Mouse (Mus musculus) midbrain, embryonic 13.5 days (tissue): ENCODE measurements at regions not wholly inside any gene's neighbourhood (a gene's known extent, or its start where the extent isn't known, plus 50 kb on each side); places are given as distances from the start of the nearest gene placed in this dataset.

Source experiments
- ATAC-seq: fragments of 200-750 bp; cut with Nextera tagmentation; 2 replicates; pipeline ENCODE4 v1.8.0; 2017; ENCODE audit warnings: mild to moderate bottlenecking, moderate TSS enrichment, moderate library complexity
- H3K27ac ChIP-seq: fragments of 300-500 bp; sonication (generic); 2 replicates; pipeline ENCODE4 v1.5.1; 2015; ENCODE audit warnings: inconsistent platforms, mild to moderate bottlenecking, moderate library complexity
- H3K27me3 ChIP-seq: fragments of 300-500 bp; sonication (generic); 2 replicates; pipeline ENCODE4 v1.6.1; 2015; ENCODE audit warnings: mild to moderate bottlenecking, inconsistent platforms
- H3K36me3 ChIP-seq: fragments of 300-500 bp; sonication (generic); 2 replicates; pipeline ENCODE4 v1.6.1; 2015; ENCODE audit warnings: mild to moderate bottlenecking, inconsistent platforms
- H3K4me1 ChIP-seq: fragments of 300-500 bp; sonication (generic); replicated peaks from 2 replicates; pipeline ENCODE4 v1.6.1; 2015; ENCODE audit warnings: inconsistent platforms
- H3K4me2 ChIP-seq: fragments of 300-500 bp; sonication (generic); replicated peaks from 2 replicates; pipeline ENCODE4 v1.6.1; 2015; ENCODE audit warnings: moderate library complexity, mild to moderate bottlenecking, inconsistent platforms
- H3K4me3 ChIP-seq: fragments of 300-500 bp; sonication (generic); replicated peaks from 2 replicates; pipeline ENCODE4 v1.5.1; 2015; ENCODE audit warnings: mild to moderate bottlenecking, inconsistent platforms
- H3K9ac ChIP-seq: fragments of 300-500 bp; sonication (generic); replicated peaks from 2 replicates; pipeline ENCODE4 v1.6.1; 2015; ENCODE audit warnings: mild to moderate bottlenecking, inconsistent platforms
- H3K9me3 ChIP-seq: fragments of 300-500 bp; sonication (generic); 2 replicates; pipeline ENCODE4 v1.6.1; 2016; ENCODE audit warnings: mild to moderate bottlenecking, inconsistent platforms
- WGBS: fragments of 180-500 bp; shearing (Covaris S2); methylation state at CpG from one replicate; pipeline ENCODE4 v1.1.7; 2015; 5-methylcytosine and 5-hydroxymethylcytosine counted together

GRCm38 (mm10) chr11:19264798-19265671 lies 246.2 kb upstream of the Meis1 start:
- no peaks in the 10 kb centered on the region for H3K27me3 ChIP-seq
- 63% methylated on average over 18 of the region's 18 CpGs for WGBS
- no peaks in the 10 kb centered on the region for H3K9me3 ChIP-seq
- H3K36me3 ChIP-seq: no peaks in the 10 kb centered on the region
- H3K27ac ChIP-seq: peak overlapping the region; percentile 58; the same call in 1 of the 2 replicates
- peak; percentile 71 for ATAC-seq
- H3K4me2 ChIP-seq: no peak overlapping the region
- H3K9ac ChIP-seq: no peak overlapping the region
- 0 out of 2 replicates have a peak, but pooled peaks cover 5% of the 10 kb centered on the region for H3K4me1 ChIP-seq
- H3K4me3 ChIP-seq: no peak overlapping the region

GRCm38 (mm10) chr11:19265672-19265972 lies 246.8 kb upstream of the Meis1 start:
- 69% methylated on average over 3 of the region's 3 CpGs for WGBS
- no peaks in the 10 kb centered on the region for H3K36me3 ChIP-seq
- H3K4me2 ChIP-seq: no peak overlapping the region
- ATAC-seq: no peak
- no peak overlapping the region for H3K27ac ChIP-seq
- no peaks in the 10 kb centered on the region for H3K9me3 ChIP-seq
- no peaks in the 10 kb centered on the region for H3K27me3 ChIP-seq
- H3K4me1 ChIP-seq: 0 out of 2 replicates have a peak, but pooled peaks cover 5% of the 10 kb centered on the region
- H3K9ac ChIP-seq: no peak overlapping the region
- H3K4me3 ChIP-seq: no peak overlapping the region

GRCm38 (mm10) chr11:19290971-19291370 lies 272.2 kb upstream of the Meis1 start:
- no peaks in the 10 kb centered on the region for H3K9me3 ChIP-seq
- H3K4me3 ChIP-seq: no peak overlapping the region
- no peak overlapping the region for H3K27ac ChIP-seq
- peaks cover 4% of the 10 kb centered on the region; the same call in 1 of the 2 replicates for H3K4me1 ChIP-seq
- no peaks in the 10 kb centered on the region for H3K36me3 ChIP-seq
- H3K27me3 ChIP-seq: no peaks in the 10 kb centered on the region
- 68% methylated on average over 6 of the region's 6 CpGs for WGBS
- no peak overlapping the region for H3K9ac ChIP-seq
- ATAC-seq: no peak
- no peak overlapping the region for H3K4me2 ChIP-seq

GRCm38 (mm10) chr11:19299411-19299810 lies 280.6 kb upstream of the Meis1 start:
- WGBS: 90% methylated on average over 1 of the region's 1 CpGs

GRCm38 (mm10) chr11:19306687-19307086 lies 287.9 kb upstream of the Meis1 start:
- Histone ChIP-seq H3K4me2 (no peak overlapping the region), H3K27ac (no peak overlapping the region), H3K4me3 (no peak overlapping the region), H3K27me3 (no peaks in the 10 kb centered on the region), H3K9me3 (no peaks in the 10 kb centered on the region), H3K4me1 (no peaks in the 10 kb centered on the region), H3K9ac (no peak overlapping the region), H3K36me3 (no peaks in the 10 kb centered on the region)
- no peak for ATAC-seq
- WGBS: 88% methylated on average over 5 of the region's 5 CpGs

More at GRCm38 (mm10) chr11:19299411-19299810, 280.6 kb upstream of the Meis1 start:
- no peak overlapping the region for H3K4me2 ChIP-seq
- H3K36me3 ChIP-seq: no peaks in the 10 kb centered on the region
- H3K4me3 ChIP-seq: no peak overlapping the region
- H3K9me3 ChIP-seq: no peaks in the 10 kb centered on the region
- ATAC-seq: no peak
- no peaks in the 10 kb centered on the region for H3K4me1 ChIP-seq
- H3K9ac ChIP-seq: no peak overlapping the region
- no peak overlapping the region for H3K27ac ChIP-seq
- no peaks in the 10 kb centered on the region for H3K27me3 ChIP-seq

GRCm38 (mm10) chr11:19330685-19331239 lies 312.0 kb upstream of the Meis1 start:
- Histone ChIP-seq H3K4me1 (no peaks in the 10 kb centered on the region), H3K4me3 (no peak overlapping the region), H3K27ac (no peak overlapping the region), H3K27me3 (no peaks in the 10 kb centered on the region), H3K4me2 (no peak overlapping the region), H3K36me3 (no peaks in the 10 kb centered on the region), H3K9ac (no peak overlapping the region), H3K9me3 (no peaks in the 10 kb centered on the region)
- ATAC-seq: no peak
- 37% methylated on average over 2 of the region's 3 CpGs for WGBS

GRCm38 (mm10) chr11:19332274-19332673 lies 313.5 kb upstream of the Meis1 start:
- Histone ChIP-seq H3K9ac (no peak overlapping the region), H3K9me3 (no peaks in the 10 kb centered on the region), H3K4me3 (no peak overlapping the region), H3K4me1 (no peaks in the 10 kb centered on the region), H3K4me2 (no peak overlapping the region), H3K36me3 (no peaks in the 10 kb centered on the region), H3K27ac (no peak overlapping the region), H3K27me3 (no peaks in the 10 kb centered on the region)
- no peak for ATAC-seq

GRCm38 (mm10) chr11:19332727-19333126 lies 313.9 kb upstream of the Meis1 start:
- Histone ChIP-seq H3K27me3 (no peaks in the 10 kb centered on the region), H3K9me3 (no peaks in the 10 kb centered on the region), H3K4me2 (no peak overlapping the region), H3K27ac (no peak overlapping the region), H3K36me3 (no peaks in the 10 kb centered on the region), H3K4me3 (no peak overlapping the region), H3K4me1 (no peaks in the 10 kb centered on the region), H3K9ac (no peak overlapping the region)
- ATAC-seq: no peak
- WGBS: 77% methylated on average over 1 of the region's 1 CpGs

- Histone ChIP-seq H3K4me2 (no peak overlapping the region), H3K36me3 (no peaks in the 10 kb centered on the region), H3K27ac (no peak overlapping the region), H3K9ac (no peak overlapping the region), H3K9me3 (no peaks in the 10 kb centered on the region), H3K4me3 (no peak overlapping the region), H3K4me1 (no peaks in the 10 kb centered on the region), H3K27me3 (no peaks in the 10 kb centered on the region)
- no peak for ATAC-seq
- 97% methylated on average over 1 of the region's 1 CpGs for WGBS
These were observed 315.2 kb upstream of the Meis1 start for GRCm38 (mm10) chr11:19333908-19334487.

- Histone ChIP-seq H3K4me3 (no peak overlapping the region), H3K9me3 (no peaks in the 10 kb centered on the region), H3K27me3 (no peaks in the 10 kb centered on the region), H3K4me2 (no peak overlapping the region), H3K36me3 (no peaks in the 10 kb centered on the region), H3K4me1 (no peaks in the 10 kb centered on the region), H3K9ac (no peak overlapping the region), H3K27ac (no peak overlapping the region)
- WGBS: 87% methylated on average over 3 of the region's 3 CpGs
- no peak for ATAC-seq
These were observed 316.6 kb upstream of the Meis1 start for GRCm38 (mm10) chr11:19335384-19335783.

GRCm38 (mm10) chr11:19339721-19340317 lies 321.0 kb upstream of the Meis1 start:
- Histone ChIP-seq H3K4me2 (no peak overlapping the region), H3K9me3 (no peaks in the 10 kb centered on the region), H3K36me3 (no peaks in the 10 kb centered on the region), H3K9ac (no peak overlapping the region), H3K4me3 (no peak overlapping the region), H3K4me1 (no peaks in the 10 kb centered on the region), H3K27ac (no peak overlapping the region), H3K27me3 (no peaks in the 10 kb centered on the region)
- WGBS: 90% methylated on average over 7 of the region's 7 CpGs
- no peak for ATAC-seq

GRCm38 (mm10) chr11:19340889-19341288 lies 322.1 kb upstream of the Meis1 start:
- ATAC-seq: no peak
- 77% methylated on average over 5 of the region's 5 CpGs for WGBS
- Histone ChIP-seq H3K27me3 (no peaks in the 10 kb centered on the region), H3K4me1 (no peaks in the 10 kb centered on the region), H3K9me3 (no peaks in the 10 kb centered on the region), H3K9ac (no peak overlapping the region), H3K4me2 (no peak overlapping the region), H3K36me3 (no peaks in the 10 kb centered on the region), H3K27ac (no peak overlapping the region), H3K4me3 (no peak overlapping the region)
